Mouse (Mus musculus) cerebellum, adult 11-12 months (tissue): Measurements from ENCODE around the gene Igsf21.

Source experiments
- DNase-seq: peaks from one replicate; pipeline ENCODE4 v3.0.0; 2022

Igsf21 gene

DNA sequence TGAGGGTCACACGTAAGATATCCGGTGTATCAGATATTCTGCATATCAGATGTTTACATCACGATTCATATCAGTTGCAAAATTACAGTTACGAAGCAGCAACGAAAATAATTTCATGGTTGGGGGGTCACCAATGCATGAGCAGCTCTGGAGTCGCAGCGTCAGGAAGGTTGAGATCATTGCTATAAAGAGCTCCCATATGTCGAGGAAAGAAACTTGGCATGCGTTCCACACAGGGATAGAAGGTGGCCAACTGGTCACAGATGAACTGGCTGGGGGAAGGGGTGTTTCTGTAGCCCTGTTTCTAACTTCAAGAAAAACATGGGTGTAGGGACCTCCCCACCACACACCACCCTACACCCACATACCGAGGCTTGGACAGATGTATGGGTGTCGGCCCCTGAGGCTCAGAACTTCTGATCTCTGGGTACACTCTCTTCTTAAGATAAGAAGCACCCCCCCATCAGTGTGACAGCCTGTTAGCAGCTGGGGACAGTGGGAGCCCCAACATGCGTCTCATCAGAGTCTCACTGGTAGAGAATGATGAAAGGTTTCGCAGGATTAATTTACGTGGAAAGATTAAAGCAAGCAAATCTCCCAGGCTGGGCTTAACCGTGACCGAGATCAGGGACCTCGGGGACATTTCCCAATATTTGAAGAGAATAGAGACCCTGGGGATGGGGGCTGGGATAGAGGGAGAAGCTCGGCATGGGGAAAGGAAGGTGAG, 54.1 kb downstream of the Igsf21 start:
- peak; percentile 91 for DNase-seq

DNA sequence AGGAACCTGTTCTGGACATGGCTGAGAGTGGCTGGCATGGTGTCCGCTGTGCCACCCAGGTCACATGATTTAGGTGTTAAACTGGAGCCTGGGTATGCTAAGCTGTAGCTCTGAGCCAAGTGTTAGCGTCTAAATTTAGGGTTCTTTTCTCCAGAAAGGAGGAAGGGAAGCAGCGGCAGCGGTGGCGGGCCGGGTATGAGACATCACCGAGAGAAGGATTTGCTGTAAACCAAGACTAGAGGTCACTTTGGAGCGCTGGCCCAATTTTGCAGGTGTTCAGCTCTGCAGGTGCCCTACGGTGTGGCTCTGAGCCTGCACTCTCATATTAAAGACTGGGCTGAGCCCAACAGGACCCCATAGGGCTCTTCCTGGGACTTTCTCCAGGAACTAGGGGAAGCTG, 57.0 kb downstream of the Igsf21 start:
- peak; percentile 80 for DNase-seq

DNA sequence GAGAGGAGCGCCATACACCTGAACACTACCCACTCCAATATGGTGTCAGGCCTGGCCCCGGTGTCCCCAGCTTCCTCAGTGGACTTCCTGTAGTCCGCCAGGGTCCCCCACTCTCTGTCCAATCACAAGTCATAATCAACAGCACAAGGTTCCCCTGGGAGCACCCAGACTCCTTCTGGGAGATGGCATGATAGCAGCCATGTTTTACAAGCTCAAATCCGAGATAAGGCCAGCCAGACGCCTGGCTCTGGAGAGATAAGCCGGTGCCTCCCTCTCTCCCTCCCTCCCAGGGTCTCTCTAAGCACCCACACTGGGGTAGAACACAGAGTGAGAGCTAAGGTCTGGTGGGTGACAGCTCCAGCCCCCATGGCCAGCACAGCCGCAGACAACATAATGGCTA, 58.0 kb downstream of the Igsf21 start:
- no peak for DNase-seq

DNA sequence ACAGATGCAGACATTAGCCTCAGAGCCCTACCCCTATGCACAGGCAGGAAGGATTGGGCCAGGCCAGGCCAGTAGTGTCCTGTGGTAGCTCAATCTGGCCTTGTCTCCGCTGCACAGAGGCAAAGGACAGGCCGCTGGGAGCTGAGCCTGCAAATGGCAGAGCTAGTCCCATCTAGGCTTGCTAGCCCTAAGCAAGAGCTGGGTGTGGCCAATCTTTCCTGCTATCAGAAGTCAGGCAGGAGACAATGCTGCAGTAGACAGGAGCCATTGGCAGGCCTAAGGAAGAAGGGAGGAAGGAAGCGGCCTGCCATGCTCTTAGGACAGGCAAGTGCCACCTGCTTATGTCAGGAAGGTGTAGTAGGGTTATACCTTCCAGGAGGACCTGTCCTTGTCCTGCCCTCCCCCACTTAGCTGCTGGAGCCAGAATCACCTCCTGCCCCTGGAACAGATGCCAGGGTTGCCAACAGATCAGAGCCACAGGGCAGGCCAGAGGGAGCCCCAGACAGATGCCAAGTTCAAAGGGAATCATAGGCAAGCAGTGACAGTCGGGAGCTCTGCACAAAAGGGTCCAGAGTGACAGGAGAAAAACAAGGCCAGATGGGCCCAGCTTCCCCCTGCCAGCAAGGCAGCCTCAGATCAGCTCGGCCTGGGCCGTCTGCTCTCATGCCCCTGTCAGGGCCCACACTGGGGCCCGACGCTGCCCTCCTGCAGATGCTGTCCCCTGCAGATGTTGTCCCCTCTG, 59.0 kb downstream of the Igsf21 start:
- DNase-seq = peak; percentile 67

DNA sequence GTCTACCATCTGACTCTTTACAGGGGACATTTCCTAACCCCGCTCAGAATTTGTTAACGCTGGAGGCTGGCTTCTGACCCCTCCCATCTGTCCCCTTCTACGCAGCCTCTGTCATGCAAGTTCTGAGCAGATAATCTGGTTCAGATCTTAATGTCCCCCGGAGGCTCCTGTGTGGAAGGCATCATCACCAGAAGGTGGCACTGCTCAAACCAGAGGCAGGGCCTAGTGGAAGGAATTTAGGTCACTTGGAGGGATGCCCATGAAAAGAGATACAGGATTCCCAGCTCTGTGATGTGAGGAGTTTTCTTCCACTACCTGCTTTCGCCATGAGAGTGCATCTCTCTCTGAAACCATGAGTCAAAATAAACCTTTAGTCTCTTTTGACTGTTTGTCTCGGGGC, 67.0 kb downstream of the Igsf21 start:
- DNase-seq = peak; percentile 66

DNA sequence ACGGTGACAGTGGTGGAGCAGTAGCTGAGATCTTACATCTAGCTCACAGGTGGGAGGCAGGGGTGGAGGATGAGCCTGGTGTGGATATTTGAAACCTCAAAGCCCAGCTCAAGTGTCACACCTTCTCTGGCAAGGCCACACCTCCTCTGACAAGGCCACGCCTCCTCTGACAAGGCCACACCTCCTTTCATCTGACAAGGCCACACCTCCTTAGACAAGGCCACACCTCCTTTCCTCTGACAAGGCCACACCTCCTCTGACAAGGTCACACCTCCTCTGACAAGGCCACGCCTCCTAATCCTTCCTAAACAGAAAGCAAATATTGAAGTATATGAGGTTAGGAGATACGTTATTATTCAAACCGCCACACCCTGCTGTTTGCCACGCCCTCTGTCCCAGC, 69.5 kb downstream of the Igsf21 start:
- DNase-seq = no peak

DNA sequence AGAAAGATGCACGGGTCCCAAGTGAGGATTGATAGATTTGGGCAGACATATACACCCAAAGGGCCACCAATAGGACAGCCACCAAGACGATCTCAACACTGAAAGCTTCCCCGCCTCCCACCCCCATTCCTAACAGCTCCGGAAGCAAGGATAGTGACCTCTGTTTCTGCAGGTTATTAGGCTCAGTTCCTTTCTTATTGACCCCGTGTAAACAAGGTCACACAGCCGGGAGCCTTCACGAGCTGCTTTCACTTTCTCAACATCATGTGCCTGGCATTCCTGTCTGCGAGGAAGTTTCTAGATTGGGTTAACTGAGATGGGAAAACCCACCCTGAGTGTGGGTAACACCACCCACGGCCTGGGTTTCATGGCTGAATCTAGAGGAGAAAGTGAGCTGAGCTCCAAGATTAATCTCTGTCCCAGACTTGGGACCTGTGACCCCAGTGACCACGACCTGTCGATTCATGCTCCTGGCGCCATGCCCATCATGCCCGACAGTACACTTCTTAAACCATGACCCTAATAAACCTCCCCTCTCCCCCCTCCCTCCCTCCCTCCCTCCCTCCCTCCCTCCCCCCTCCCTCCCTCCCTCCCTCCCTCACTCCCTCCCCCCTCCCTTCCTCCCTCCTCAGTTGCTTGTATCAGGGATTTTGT, 72.7 kb downstream of the Igsf21 start:
- no peak for DNase-seq

DNA sequence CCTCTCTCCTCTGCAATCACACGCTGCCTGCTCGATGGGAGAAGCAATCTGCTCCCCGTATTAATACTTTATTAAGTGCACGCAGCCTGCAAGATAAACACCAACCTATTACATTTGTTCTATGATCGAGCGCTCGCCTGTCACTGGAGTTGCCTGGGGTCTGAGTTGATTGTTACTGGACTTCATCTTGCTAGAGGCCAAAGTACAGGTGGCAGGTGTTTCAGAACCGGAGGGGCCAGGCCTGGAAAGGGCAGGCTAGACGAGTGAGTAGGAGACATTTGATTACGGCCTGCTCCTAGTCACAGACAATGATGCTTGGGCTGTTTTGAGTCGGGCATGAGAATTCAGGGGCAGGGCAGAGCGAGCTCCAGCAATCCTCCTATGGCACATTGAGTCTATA, 73.5 kb downstream of the Igsf21 start:
- DNase-seq = no peak

DNA sequence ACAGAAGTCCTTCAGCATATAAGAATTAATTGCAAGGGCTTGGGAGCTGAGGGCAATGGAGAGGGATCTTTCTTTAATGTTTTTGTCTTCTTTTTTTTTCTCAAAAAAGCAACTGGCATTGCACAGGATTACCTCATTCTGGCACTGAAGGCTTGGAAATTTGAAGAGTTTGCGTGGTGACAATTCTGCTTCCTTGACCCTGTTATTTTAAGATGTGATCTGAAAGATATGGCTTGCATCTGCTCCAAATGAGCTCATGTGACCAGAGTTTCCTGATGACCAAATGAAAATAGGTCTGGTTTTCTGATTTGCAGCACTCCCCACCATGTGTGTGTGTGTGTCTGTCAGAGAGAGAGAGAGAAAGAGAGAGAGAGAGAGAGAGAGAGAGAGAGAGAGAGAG, 74.7 kb downstream of the Igsf21 start:
- DNase-seq = no peak

DNA sequence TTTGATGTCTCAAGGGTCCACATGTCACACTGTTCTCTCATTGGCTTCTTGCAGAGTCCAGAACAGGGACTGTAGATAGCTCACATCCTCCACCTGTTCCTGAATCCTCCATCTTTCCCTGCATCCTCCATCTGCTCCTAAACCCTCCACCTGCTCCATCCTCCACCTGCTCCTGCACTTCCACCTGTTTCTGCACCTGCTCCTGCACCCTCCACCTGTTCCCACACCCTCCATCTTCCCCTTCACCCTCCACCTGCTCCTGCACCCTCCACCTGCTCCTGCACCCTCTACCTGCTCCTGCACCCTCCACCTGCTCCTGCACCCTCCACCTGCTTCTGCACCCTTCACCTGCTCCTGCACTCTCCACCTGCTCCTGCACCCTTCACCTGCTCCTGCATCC, 75.4 kb downstream of the Igsf21 start:
- no peak for DNase-seq

DNA sequence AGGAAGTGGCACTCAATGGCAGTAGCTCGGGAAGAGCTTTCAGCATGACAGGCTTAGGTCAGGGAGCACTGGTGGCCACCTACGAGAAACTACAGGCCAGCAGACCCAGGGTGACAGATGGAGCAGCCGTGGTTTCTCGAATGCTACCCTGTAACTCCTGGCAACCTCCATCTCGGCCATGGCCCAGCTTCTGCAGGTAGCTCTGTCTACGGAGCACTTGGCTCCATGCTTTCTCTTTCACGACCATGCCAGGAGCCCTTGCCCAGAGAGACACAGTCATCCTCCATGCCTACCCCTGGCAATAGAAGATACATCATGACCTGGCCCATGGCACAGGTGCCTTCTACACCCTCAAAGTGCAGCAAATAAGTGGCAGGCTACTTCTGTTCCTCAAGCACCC, 80.7 kb downstream of the Igsf21 start:
- DNase-seq = peak; percentile 90

DNA sequence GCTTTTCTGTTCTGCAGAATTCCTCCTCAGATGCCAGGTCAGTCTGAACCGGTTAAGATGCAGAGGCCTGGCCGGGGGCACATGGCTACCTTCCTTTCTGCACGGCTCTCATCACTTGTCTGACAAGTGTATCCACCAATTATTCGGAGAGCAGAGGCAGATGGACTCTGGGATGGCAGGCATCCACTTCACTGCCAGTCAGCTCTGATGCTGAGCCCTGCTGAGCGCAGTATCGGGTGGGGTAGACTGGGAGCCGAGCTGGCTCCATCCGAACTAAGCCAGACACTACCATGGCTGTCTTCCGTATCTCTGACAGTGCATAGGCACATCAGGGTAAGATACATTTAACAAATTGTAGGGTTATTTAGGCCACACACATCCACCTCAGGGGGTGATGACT, 81.9 kb downstream of the Igsf21 start:
- no peak for DNase-seq

DNA sequence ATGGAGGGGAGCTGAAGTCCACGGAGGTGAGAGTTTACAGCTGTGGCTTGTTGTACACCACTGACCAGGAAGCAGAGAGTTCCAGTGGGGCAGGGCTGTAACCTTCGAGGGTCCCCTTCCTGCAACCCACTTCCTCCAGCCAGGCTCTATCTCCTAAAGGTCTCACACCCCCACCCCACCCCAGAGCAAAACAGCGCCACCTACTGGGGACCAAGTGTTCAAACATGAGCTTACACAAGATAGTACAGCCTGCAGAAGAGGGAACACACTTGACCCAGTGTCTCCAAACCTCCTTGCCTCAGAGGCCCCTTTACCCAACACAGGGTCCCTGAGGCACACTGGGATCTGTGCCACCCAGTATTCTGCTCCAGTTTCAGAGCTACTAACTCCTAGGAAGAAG, 87.0 kb downstream of the Igsf21 start:
- DNase-seq = no peak

DNA sequence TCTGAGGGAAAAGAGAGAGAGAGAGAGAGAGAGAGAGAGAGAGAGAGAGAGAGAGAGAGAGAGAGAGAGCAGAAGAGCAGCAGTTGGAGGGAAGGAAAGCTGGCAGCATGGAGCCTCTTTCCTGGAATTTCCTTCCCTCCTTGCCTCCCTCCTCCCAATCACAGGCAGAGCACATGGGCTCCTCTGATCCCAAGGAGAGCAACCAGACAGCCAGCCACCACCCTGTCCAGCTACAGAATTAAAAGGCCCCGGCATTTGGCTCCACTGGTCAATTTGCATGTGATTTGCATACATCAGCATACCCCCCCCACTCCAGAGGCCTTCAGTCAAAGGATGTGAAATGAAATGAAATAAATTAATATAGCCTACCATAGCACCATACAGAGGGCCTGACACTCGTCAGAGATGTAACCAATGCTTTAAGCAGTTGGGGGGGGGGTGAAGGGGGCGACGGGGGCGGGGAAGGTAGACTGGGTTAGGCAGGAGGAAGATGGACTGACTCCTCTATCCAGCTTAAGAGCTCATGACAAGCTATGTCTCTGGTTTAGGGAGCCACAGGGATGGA, 91.6 kb downstream of the Igsf21 start:
- DNase-seq = no peak

DNA sequence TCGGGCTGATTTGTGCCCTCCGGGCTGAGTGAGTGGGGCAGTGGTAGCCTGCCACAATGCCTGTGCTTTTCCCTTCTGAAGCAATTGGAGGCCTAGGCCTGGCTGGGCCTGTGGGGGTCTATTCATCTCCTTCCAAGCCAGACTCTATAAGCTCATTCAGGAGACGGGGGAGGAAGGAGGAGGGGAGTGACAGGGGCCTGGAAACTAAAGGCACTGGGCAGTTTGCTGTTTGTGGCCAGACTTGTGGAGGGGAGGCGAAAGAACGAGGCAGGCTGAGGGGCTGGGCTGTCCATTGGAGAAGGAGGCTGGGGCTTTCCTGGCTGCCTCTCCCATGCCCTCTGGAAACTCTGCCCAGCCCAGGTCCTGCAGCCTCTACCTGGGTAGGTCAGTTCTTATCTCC, 92.1 kb downstream of the Igsf21 start:
- no peak for DNase-seq

DNA sequence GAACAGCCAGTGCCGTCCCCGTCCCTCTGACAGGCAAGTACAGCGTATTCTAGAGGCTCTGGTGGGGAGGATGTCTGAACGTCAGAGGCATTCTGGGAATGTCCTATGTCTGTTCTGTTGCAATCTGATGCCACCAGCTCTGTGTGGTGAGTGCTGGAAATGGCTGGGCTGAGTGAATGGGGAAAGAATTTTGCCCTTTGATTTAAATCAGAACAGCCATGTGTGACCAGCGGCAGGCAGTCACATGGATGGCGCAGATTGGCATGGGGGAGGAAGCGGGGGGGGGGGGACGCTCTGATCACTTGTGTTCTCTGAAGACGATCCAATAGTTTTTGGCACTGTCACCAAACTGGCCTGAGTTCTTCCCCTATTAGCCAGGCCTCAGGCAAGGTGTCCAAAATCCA, 92.9 kb downstream of the Igsf21 start:
- peak; percentile 66 for DNase-seq

DNA sequence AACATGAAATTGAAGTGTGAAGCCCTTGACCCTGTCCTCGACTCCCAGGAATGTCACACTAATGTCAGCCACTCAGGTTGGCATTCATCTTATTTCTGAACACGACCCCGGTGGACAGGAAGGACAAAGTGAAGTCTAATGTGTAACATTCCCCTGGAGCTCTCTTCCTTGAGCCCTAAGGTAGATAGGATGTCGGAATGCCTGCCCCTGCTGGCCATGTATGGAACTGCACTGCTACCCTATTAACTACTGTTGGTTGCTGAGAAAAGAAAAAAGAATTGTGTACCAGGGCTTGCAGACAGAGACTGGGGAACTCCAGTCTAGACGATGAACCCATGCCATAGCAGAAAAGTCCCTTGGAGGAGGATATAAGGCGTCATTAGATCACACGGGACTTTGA, 93.5 kb downstream of the Igsf21 start:
- no peak for DNase-seq

DNA sequence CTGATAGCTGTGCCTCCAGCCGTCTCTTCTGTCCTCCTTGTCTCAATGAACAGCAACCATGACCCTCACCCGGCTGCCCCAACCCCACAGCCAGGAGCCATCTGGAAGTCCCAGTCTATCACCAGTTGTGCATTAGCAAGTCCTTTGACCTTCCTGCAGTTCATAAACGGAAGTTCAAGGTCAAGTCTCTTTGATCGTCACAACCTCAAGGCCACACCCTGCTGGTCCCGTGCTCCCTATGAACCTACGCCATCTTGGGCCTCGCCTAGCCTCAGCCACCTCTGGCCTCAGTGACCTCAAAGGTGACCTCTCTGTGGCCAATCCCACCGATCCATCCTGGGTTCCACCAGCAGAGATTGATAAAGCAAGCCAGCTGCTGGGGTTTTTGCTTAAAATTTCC, 96.9 kb downstream of the Igsf21 start:
- DNase-seq = no peak

DNA sequence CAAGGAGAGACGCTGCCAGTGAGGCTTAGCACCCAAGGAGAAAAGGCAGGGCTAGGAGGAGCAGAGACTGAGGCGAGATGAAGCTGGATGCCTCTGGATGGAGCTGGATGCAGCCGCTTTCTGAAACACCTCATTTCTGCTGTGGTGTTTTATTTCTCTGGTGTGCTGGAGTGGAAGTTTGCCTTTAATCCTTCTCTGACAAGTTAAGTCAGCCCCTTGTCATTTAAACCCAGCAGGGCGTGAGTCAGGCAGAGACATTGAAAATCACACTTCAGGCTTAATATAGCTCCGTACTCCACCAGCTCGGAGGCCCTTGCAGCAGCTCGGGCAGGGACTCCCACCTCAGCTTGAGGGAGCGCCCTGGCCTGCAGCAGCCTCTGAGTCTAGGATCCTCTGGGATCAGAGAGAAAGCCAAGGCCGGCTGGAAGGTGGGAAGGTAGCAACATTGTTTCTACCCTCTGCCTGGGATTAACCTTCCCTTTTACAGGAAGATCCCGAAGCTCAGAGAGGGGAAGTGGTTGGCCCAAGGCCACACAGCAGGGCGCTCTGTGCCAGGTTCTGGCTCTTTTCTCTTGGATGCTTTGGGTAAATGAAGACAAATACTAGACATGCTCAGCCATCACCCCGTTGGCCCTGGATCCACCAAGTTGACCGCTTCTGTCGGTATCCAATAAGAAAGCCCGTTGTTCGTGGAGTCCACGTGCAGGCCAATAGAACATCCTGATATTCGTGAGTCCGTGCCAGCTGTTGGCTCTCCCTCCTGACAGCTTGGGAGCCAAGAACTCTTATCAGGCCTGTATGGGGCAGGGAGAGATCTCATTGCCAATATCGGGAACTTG, 98.5 kb downstream of the Igsf21 start:
- DNase-seq = peak; percentile 71

DNA sequence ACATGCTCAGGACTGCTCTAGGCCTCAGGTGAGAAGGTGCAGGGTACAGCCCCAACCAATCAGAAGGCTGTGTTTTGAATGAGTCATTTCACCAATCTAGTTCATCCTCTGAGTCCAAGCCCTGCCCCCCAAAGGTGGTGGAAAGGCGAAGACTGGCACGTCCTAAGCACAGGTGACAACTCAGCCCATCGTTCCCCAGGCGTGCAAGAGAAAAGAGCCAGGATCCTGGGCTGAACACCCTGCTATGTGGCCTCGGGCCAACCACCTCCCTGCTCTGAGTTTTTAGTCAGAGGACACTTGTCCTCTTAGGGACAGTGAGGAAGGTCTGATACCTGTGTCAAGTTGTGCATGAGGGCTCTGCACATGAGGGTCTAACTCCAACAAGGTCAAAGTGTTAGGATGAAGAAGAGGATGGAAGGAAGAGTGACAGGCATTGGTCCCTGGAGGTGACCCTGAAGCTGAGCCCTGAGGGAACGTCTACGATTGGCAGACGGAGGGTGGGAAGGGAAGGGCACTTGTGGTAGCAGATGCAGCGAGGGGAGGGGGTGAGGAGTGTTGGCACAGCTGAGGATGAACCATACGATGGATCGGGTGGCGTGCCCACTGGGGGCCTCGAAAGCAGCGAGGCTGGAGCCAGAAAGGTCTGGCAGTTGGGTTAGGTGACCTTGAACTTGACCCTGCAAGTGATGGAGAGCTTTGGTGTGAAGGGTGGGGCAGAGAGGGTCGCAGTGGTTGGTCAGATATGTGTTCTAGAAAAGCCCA, 99.3 kb downstream of the Igsf21 start:
- no peak for DNase-seq

DNA sequence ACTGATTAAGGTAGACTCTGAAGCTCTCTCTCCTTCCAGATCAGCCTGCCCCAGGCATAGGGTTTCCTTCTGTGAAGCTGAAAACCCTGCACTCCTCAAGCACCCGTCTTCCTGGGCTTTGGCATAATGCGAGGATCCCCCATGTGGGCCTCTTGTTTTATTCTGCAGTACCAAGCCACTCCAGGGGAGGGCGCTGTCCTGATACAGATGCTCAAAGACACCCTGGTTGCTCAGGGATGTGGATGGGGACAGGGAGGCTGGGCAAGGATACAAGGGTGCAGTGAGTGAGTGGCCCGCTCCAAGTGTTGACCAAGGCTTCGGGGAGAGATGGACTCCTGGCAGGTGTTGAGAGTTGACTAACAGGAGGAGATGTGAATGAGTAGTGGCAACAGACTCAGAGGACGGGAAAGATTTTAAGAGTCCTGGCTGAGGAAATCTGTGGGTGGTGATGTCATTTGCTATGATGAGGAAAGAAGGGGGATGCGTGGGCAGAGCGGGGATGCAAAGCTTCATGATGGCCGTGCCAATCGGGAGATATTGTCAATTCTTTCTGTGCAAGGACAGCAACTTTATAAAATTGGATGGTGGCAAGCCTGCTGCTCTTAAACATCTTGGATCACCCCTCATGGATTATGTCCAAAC, 102.6 kb downstream of the Igsf21 start:
- no peak for DNase-seq

DNA sequence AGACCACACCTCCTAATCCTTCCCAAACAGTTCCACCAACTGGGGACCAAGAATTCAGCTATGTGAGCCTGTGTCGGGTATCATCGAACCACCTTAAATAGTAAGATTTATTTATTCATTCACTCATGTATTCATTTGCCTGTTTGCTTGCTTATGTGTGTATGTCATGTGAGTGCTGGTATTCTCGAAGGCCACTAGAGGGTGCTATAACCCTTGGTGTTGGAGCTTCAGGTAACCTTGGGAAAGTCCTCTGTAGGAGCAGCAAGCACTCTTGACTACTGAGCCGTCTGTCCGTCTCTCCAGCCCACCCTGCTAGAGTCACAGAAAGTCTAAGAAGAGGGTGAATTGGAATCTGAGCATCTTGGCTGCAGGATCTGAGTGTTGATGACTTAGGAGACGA, 103.4 kb downstream of the Igsf21 start:
- no peak for DNase-seq
